Mouse (Mus musculus) heart, postnatal 0 days (tissue): ENCODE data around the gene Mreg.

Source experiments
- CTCF ChIP-seq: IDR thresholded peaks from 2 replicates; pipeline ENCODE4 v1.5.1; 2016; ENCODE audit warnings: antibody characterized with exemption, control low read depth, low read depth
- EP300 ChIP-seq: IDR thresholded peaks from 2 replicates; pipeline ENCODE4 v1.6.1; 2016; ENCODE audit warnings: antibody characterized with exemption, low read depth

- TF ChIP-seq EP300: no peak
- no peak for TF ChIP-seq CTCF
Measured at GRCm38 (mm10) chr1:72134534-72134933, 77.6 kb downstream of the Mreg start.
